Mouse (Mus musculus): ENCODE results near the gene Pla2r1. TPM values are rescaled to one million over a fixed set of nuclear protein-coding genes. Genes with fewer than 3 reads are reported as not detected.
A peak's percentile ranks its signal among the peaks of the same experiment; 100 is the strongest.

The Pla2r1 gene
- polyA plus RNA-seq, 1 experiment from 2014 or later = 1.4 TPM

DNA sequence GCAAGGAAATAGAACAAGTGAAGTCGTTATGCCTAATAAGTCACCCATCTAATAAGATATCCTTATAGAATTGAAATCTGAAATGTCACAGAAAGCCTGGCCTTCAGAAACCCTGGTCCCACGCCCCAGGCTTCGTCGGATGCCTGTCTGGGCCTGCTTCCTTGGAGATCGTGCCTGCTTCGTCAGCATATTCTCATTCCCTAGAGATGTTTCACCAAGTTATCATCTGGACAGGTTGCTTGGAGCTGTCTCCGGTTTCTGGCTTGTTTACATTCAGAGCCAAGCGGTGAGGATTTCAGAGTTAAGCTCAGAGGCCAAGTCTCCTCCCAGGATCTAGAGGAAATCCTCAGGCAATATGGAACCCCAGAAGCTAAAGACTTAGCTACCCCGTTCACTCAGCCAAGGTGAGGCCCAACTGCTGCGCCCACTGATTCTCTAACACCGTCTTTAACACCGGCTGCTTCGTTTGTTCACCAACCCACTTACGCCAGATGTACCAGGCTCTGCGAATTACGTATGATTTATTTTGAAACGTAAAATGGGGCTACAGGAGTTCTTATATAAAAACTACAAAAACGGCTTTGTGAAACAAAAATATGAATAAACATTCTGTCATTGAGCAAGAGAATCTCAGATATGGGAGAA lies 140.0 kb downstream of the Pla2r1 start:
- Histone ChIP-seq H3K36me3 (ENCODE audit: insufficient read depth, low read length) (no peaks in the 10 kb centered on the region), H3K4me2 (replicated peaks; ENCODE audit: low read depth, low read length) (no peak overlapping the region), H3K9me3 (ENCODE audit: low read length) (no peaks in the 10 kb centered on the region), H3K4me3 (ENCODE audit: low read depth, low read length) (no peak overlapping the region), H3K27me3 (replicated peaks; ENCODE audit: insufficient read depth, low read length) (no peaks in the 10 kb centered on the region), H3K9ac (replicated peaks; ENCODE audit: low read depth) (no peak overlapping the region), H3K27ac (ENCODE audit: low read length) (no peak overlapping the region), H3K4me1 (ENCODE audit: insufficient read depth, low read depth, low read length) (no peaks in the 10 kb centered on the region)
- no peak for TF ChIP-seq CTCF (IDR thresholded peaks at IDR 0.05)
- TF ChIP-seq EP300 (IDR thresholded peaks at IDR 0.05) = no peak
- DNase-seq (ENCODE audit: low spot score) (no peak), ATAC-seq (no peak)
- WGBS = 66% methylated on average over 18 of the region's 18 CpGs

DNA sequence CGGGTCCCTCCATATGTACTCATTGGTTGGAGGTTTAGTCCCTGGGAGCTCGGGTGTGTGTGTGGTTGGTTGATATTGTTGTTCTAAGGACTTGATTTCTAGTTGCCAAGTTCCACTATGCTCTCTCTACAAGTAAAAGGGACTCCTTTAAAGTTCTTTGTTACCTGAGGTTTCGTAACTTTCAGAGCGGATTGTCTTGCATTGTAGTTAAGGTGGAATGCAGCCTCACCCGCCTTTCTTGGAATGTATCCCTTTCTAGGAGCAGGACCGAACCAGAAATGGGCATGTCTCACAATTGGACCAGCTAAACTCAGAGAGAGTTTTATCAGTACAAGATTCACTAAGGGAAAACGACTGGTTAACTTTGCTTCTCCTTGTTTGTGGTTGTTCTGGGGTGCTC lies 141.9 kb downstream of the Pla2r1 start:
- DNase-seq (ENCODE audit: low spot score) = peak; percentile 11

DNA sequence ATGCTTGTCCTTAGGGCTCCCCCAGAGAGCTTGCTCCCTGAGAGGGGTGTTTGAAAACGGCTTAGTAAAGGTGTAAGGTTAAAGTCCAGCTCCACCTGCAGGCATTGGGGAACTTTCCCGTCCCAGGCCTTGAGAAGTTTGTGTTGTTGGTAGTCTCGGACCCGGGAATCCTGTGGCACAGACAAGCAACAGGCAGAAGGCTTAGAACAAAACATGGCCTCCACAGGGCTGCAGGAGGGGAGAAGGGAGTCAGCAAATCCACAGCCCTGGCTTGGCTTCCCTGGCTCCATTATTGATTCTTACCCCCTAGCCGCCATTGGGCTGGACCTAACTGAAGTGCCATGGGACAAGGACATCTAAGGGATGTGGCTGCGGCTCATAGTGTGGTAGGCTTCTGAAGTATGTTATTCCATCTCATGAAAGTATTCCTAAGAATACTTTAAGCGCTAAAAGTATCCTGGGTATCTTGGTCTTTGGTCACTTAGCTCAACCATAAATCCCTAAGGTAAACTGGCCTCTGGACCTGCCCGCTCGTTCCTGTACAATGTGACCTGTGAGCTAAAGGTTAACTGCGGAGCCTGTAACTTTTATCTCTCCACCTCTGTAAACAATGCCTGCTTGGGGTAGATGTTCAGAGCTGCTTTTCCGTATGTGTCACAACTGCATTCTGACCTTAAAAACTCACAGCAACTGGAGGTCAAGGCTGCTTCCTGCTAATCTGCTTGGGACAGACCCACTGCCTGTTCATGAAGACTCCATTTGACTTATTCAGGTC lies 142.9 kb downstream of the Pla2r1 start:
- no peak overlapping the region for H3K9ac ChIP-seq (replicated peaks; ENCODE audit: low read depth)
- TF ChIP-seq CTCF (IDR thresholded peaks at IDR 0.05) (no peak), EP300 (IDR thresholded peaks at IDR 0.05) (no peak)
- no peak for DNase-seq (ENCODE audit: low spot score)

More for the DNA sequence above, 141.9 kb downstream of the Pla2r1 start:
- ATAC-seq = no peak
- Histone ChIP-seq H3K27me3 (replicated peaks; ENCODE audit: insufficient read depth, low read length) (no peaks in the 10 kb centered on the region), H3K36me3 (ENCODE audit: insufficient read depth, low read length) (no peaks in the 10 kb centered on the region), H3K9me3 (ENCODE audit: low read length) (no peaks in the 10 kb centered on the region), H3K4me1 (ENCODE audit: insufficient read depth, low read depth, low read length) (no peaks in the 10 kb centered on the region), H3K27ac (ENCODE audit: low read length) (no peak overlapping the region), H3K4me3 (ENCODE audit: low read depth, low read length) (no peak overlapping the region), H3K4me2 (replicated peaks; ENCODE audit: low read depth, low read length) (no peak overlapping the region), H3K9ac (replicated peaks; ENCODE audit: low read depth) (no peak overlapping the region)
- no peak for TF ChIP-seq EP300 (IDR thresholded peaks at IDR 0.05)
- TF ChIP-seq CTCF (IDR thresholded peaks at IDR 0.05) = no peak
- 58% methylated on average over 7 of the region's 7 CpGs for WGBS

DNA sequence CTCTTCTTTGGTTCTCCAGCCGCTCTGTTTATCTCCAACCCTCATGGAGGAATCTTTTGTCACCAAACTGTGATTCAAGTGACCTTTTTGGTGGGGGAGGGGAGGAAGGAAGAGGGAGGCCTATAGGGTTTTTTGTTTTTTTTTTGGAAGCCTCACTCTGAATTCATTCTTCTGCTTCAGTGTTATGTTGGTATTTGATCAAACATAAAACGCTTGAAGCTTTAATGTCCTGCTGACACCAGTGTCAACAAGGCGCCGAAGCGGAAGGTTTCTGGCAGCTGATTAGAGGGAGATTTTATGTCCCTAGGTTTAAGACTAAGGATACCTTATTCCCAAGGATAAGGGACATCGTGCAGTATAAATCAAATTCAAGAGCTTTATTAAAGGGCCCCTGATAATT lies 143.9 kb downstream of the Pla2r1 start:
- WGBS = 57% methylated on average over 6 of the region's 6 CpGs
- H3K9me3 ChIP-seq (ENCODE audit: low read length) = no peaks in the 10 kb centered on the region
- ATAC-seq (no peak), DNase-seq (ENCODE audit: low spot score) (no peak)
- no peak overlapping the region for H3K9ac ChIP-seq (replicated peaks; ENCODE audit: low read depth)
- H3K4me1 ChIP-seq (ENCODE audit: insufficient read depth, low read depth, low read length) = no peaks in the 10 kb centered on the region
- no peaks in the 10 kb centered on the region for H3K27me3 ChIP-seq (replicated peaks; ENCODE audit: insufficient read depth, low read length)
- H3K4me3 ChIP-seq (ENCODE audit: low read depth, low read length) = no peak overlapping the region
- no peak overlapping the region for H3K27ac ChIP-seq (ENCODE audit: low read length)
- no peak for TF ChIP-seq CTCF (IDR thresholded peaks at IDR 0.05)
- no peak for TF ChIP-seq EP300 (IDR thresholded peaks at IDR 0.05)
- H3K4me2 ChIP-seq (replicated peaks; ENCODE audit: low read depth, low read length) = no peak overlapping the region
- no peaks in the 10 kb centered on the region for H3K36me3 ChIP-seq (ENCODE audit: insufficient read depth, low read length)

More for the DNA sequence above, 142.9 kb downstream of the Pla2r1 start:
- no peak overlapping the region for H3K4me3 ChIP-seq (ENCODE audit: low read depth, low read length)
- no peaks in the 10 kb centered on the region for H3K36me3 ChIP-seq (ENCODE audit: insufficient read depth, low read length)
- ATAC-seq = no peak
- H3K4me2 ChIP-seq (replicated peaks; ENCODE audit: low read depth, low read length) = no peak overlapping the region
- 67% methylated on average over 11 of the region's 11 CpGs for WGBS
- no peaks in the 10 kb centered on the region for H3K9me3 ChIP-seq (ENCODE audit: low read length)
- H3K27me3 ChIP-seq (replicated peaks; ENCODE audit: insufficient read depth, low read length) = no peaks in the 10 kb centered on the region
- H3K4me1 ChIP-seq (ENCODE audit: insufficient read depth, low read depth, low read length) = no peaks in the 10 kb centered on the region
- no peak overlapping the region for H3K27ac ChIP-seq (ENCODE audit: low read length)

DNA sequence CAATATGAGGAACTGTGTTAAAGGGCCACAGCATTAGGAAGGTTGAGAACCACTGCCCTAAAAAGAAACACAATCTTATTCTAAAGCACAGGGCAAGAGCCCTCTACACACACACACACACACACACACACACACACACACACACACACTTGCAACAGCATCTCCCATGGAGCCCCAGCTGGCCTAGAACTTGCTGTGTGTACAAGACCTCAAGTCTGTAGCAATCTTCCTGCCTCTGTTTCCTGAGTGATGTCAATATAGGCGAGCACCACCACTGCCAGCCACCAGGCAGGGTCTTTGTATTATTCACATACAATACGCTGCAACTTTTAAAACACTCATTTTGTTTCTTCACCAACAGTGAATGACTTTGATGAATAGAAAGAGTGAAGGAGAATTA lies 145.7 kb downstream of the Pla2r1 start:
- H3K27ac ChIP-seq (ENCODE audit: low read length) = no peak overlapping the region
- no peak for TF ChIP-seq EP300 (IDR thresholded peaks at IDR 0.05)
- TF ChIP-seq CTCF (IDR thresholded peaks at IDR 0.05) = no peak
- 86% methylated on average over 2 of the region's 2 CpGs for WGBS
- DNase-seq (ENCODE audit: low spot score) (no peak), ATAC-seq (no peak)
- H3K4me3 ChIP-seq (ENCODE audit: low read depth, low read length) = no peak overlapping the region
- no peaks in the 10 kb centered on the region for H3K36me3 ChIP-seq (ENCODE audit: insufficient read depth, low read length)
- no peak overlapping the region for H3K4me2 ChIP-seq (replicated peaks; ENCODE audit: low read depth, low read length)
- H3K4me1 ChIP-seq (ENCODE audit: insufficient read depth, low read depth, low read length) = no peaks in the 10 kb centered on the region
- H3K9me3 ChIP-seq (ENCODE audit: low read length) = no peaks in the 10 kb centered on the region
- H3K9ac ChIP-seq (replicated peaks; ENCODE audit: low read depth) = no peak overlapping the region
- no peaks in the 10 kb centered on the region for H3K27me3 ChIP-seq (replicated peaks; ENCODE audit: insufficient read depth, low read length)

DNA sequence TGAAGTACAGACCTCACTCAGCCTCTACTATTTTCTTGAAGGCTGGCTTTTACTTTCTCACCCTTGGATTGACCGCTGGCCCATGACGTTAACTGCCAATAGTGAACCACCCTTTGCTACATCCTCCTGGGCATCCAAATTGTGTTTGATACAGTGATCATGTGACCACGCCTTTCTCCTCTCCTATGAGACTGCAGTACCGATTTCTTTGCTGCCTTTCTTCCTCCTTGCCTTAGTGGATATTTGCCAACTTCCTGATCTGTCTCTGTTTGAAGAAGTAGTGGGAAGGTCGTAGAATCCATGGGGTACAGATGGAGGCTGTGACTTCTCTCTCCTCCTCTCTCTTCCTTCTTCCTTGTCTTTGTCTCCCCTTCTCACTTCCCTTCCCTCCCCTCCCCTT lies 147.7 kb downstream of the Pla2r1 start:
- no peaks in the 10 kb centered on the region for H3K36me3 ChIP-seq (ENCODE audit: insufficient read depth, low read length)
- H3K9me3 ChIP-seq (ENCODE audit: low read length) = no peaks in the 10 kb centered on the region
- no peak overlapping the region for H3K27ac ChIP-seq (ENCODE audit: low read length)
- no peak overlapping the region for H3K4me3 ChIP-seq (ENCODE audit: low read depth, low read length)
- H3K4me1 ChIP-seq (ENCODE audit: insufficient read depth, low read depth, low read length) = no peaks in the 10 kb centered on the region
- WGBS = 73% methylated on average over 5 of the region's 5 CpGs
- TF ChIP-seq EP300 (IDR thresholded peaks at IDR 0.05) (no peak), CTCF (IDR thresholded peaks at IDR 0.05) (no peak)
- no peaks in the 10 kb centered on the region for H3K27me3 ChIP-seq (replicated peaks; ENCODE audit: insufficient read depth, low read length)
- ATAC-seq = no peak
- H3K4me2 ChIP-seq (replicated peaks; ENCODE audit: low read depth, low read length) = no peak overlapping the region
- DNase-seq (ENCODE audit: low spot score) = no peak
- H3K9ac ChIP-seq (replicated peaks; ENCODE audit: low read depth) = no peak overlapping the region
